Mouse (Mus musculus): ENCODE results near the gene Dmd. TPM values are rescaled to one million over a fixed set of nuclear protein-coding genes. Genes with fewer than 3 reads are reported as not detected.

The Dmd gene
- not detected in 2 replicates for total RNA-seq (2023)

DNA sequence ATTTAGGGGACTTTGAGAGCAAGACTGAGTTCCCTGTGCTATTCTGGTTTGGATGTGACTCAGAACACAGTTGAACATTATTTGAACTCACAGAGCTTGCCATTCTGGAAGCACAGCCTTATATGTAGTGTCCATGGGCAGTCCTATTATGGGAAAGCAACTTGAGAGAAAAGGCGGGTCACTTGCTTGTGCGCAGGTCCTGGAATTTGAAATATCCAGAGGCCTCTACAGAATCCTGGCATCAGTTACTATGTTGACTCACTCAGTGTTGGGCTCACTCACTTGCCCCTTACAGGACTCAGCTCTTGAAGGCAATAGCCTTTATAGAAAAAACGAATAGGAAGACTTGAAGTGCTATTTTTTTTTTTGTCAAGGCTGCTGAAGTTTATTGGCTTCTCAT lies at the start of gene Dmd:
TSS of gene Dmd (plus strand) at position 241 of the 400 bp plus-strand sequence.

DNA sequence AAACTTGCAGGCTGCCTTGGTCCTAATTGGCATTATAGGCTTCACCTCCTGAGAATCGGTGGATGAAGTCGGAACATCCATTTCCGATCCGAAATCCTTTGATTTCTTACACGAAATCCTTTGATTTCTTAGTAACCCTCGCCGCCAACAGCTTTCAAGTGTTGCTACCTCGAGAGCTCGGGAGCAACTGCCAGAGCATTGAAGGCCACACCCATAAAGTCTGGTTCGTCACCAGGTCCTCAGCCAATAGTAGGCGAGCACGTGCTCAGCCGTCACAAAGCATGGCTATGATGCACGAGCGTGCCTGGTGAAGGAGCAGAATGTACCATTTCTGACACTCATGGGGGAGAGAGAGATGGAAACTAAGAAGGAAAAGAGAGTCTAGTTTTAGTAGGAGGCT lies 538.9 kb downstream of the Dmd start, which contains the start of gene Tsga8:
TSS of gene Tsga8 (minus strand) at position 327 of the 400 bp plus-strand sequence.

DNA sequence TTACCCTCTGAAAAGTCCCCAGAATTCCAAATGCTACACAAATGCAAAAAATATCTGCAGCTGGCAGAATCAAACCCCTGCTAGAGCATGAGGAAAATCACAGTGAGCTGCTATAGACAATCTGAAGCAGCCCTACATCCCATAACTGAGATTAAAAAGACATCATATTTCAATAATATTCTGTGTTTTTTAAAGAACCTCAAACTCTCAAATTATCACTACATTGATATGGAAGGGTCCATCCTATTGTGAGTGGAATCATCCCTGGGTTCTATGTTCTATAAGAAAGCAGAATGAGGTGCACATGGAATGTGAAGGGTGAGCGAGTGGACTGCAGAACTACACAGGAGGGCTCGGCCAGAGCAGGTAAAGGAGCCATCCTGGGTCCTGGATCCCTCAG lies 2300.7 kb downstream of the Dmd start, which contains the start of gene Fthl17a:
TSS of gene Fthl17a (plus strand) at position 301 of the 400 bp plus-strand sequence.

All from neutrophil, adult 65 days (primary cell).